Mouse (Mus musculus): ENCODE results near the gene Cpxm2. TPM values are rescaled to one million over a fixed set of nuclear protein-coding genes. Genes with fewer than 3 reads are reported as not detected.

Cpxm2 gene
- 0.37 and 0.61 TPM in 2 replicates for polyA plus RNA-seq (2015; fragmentation: Nextera tagmentation; extraction: Ambion mirVana)

DNA sequence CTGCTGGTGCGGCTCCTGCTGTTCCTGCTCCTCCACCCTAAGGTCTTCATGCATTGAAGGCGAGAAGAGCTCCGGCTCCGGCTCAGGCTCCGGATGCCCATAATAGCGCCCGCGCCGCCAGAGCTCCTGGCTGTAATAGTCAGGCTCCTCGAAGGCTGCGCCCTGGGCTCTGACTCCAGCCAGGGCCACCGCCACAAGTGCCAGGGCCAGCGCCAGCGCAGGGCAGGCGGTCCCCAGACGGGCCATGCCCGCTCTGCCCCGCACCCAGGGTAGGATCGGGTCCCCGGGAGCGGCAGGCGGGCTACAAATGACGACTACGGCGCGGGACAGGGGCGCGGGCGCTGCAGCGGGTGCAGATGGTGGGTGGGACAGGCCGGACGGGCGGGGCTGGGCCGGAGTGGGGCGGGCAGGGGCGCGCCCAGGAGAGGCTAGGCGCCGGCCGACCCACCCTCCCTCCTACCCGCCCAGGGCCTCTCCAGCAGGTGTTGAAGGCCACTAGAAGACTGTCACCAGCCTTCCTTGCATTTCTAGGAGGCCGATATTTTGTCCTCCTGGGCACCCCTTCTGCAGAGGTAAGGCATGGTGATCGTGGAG, at the start of gene Cpxm2:
Gene Cpxm2 (minus strand): TSS at position 372 of the 594 bp plus-strand sequence.
- Histone ChIP-seq H3K27ac (ENCODE audit: low read length) (no peak within 1 kb of the TSS), H3K9me3 (ENCODE audit: low read length) (no peaks in the 10 kb centered on the region), H3K4me1 (ENCODE audit: insufficient read depth, low read depth, low read length) (no peaks in the 10 kb centered on the region), H3K36me3 (ENCODE audit: insufficient read depth, low read length) (no peaks in the 10 kb centered on the region), H3K4me3 (ENCODE audit: low read depth, low read length) (peak within 1 kb of the TSS; percentile 14; the same call in 1 of the 2 replicates), H3K9ac (replicated peaks; ENCODE audit: low read depth) (no peak within 1 kb of the TSS), H3K4me2 (replicated peaks; ENCODE audit: low read depth, low read length) (peak within 1 kb of the TSS; percentile 57), H3K27me3 (replicated peaks; ENCODE audit: insufficient read depth, low read length) (peaks cover 8% of the 10 kb centered on the region; the same call in 1 of the 2 replicates)
- 4% methylated on average over 36 of the region's 43 CpGs for WGBS
- DNase-seq (ENCODE audit: low spot score) (no peak), ATAC-seq (peak; percentile 23; the same call in 1 of the 2 replicates)
- TF ChIP-seq CTCF (IDR thresholded peaks at IDR 0.05): no peak
- no peak for TF ChIP-seq EP300 (IDR thresholded peaks at IDR 0.05)

DNA sequence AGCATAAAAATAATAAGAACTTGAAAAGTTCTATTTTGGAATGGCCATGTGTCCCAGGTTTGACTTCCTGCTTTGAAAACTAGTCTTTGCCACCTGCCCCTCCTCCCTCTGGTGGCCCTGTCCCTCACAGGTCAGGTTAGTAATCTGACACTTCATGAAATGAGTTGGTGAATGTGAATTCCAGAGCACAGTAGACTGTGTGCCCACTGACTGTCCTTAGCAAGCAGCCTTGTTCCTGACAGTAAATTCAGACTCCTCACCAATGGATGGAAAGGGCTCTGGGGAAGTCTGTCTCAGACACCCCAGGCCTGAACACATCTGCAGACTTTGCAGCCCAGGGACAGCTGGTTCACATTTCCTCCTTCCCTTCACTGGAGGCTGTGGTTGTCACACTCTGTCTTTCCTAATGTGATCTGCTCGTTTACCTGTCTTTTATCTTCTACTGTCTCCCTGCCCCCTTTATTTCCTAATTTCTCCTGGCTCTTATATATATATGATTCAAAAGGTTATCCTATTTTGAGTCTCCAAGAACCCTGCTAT, 49.6 kb upstream of the Cpxm2 start:
- no peak overlapping the region for H3K4me3 ChIP-seq (ENCODE audit: low read depth, low read length)
- H3K27ac ChIP-seq (ENCODE audit: low read length): no peak overlapping the region
- H3K27me3 ChIP-seq (replicated peaks; ENCODE audit: insufficient read depth, low read length): no peaks in the 10 kb centered on the region
- ATAC-seq (no peak), DNase-seq (ENCODE audit: low spot score) (no peak)
- no peak overlapping the region for H3K9ac ChIP-seq (replicated peaks; ENCODE audit: low read depth)
- no peaks in the 10 kb centered on the region for H3K4me1 ChIP-seq (ENCODE audit: insufficient read depth, low read depth, low read length)
- TF ChIP-seq CTCF (IDR thresholded peaks at IDR 0.05): no peak
- no peak for TF ChIP-seq EP300 (IDR thresholded peaks at IDR 0.05)
- WGBS: 8% methylated on average over 1 of the region's 1 CpGs
- H3K9me3 ChIP-seq (ENCODE audit: low read length): no peaks in the 10 kb centered on the region
- no peak overlapping the region for H3K4me2 ChIP-seq (replicated peaks; ENCODE audit: low read depth, low read length)
- H3K36me3 ChIP-seq (ENCODE audit: insufficient read depth, low read length): no peaks in the 10 kb centered on the region

DNA sequence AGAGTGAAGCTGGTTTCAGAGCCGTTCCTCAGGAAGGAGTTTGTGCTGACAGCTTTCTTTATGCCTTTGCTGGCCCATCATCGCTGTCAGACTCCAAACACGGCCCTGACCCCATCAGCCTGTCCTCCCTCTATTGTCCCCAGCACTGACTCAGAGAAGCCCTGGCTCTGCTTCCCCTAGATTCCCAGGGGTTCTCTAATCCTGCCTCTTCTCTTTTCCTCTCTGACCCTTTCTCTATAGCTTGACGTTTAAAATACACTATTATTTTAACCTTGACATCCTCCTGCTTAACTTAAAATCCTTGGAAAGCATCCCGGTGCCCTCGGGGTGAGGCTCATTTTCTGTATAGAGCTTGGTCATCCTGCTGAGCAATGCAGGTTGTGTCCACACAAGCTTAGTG, 45.1 kb upstream of the Cpxm2 start:
- H3K9me3 ChIP-seq (ENCODE audit: low read length): no peaks in the 10 kb centered on the region
- DNase-seq (ENCODE audit: low spot score): no peak
- H3K36me3 ChIP-seq (ENCODE audit: insufficient read depth, low read length): no peaks in the 10 kb centered on the region
- TF ChIP-seq CTCF (IDR thresholded peaks at IDR 0.05) (no peak), EP300 (IDR thresholded peaks at IDR 0.05) (no peak)
- H3K27ac ChIP-seq (ENCODE audit: low read length): no peak overlapping the region
- WGBS: 43% methylated on average over 6 of the region's 6 CpGs
- no peaks in the 10 kb centered on the region for H3K27me3 ChIP-seq (replicated peaks; ENCODE audit: insufficient read depth, low read length)
- H3K4me2 ChIP-seq (replicated peaks; ENCODE audit: low read depth, low read length): no peak overlapping the region
- no peaks in the 10 kb centered on the region for H3K4me1 ChIP-seq (ENCODE audit: insufficient read depth, low read depth, low read length)
- no peak overlapping the region for H3K9ac ChIP-seq (replicated peaks; ENCODE audit: low read depth)
- H3K4me3 ChIP-seq (ENCODE audit: low read depth, low read length): no peak overlapping the region
- ATAC-seq: no peak

DNA sequence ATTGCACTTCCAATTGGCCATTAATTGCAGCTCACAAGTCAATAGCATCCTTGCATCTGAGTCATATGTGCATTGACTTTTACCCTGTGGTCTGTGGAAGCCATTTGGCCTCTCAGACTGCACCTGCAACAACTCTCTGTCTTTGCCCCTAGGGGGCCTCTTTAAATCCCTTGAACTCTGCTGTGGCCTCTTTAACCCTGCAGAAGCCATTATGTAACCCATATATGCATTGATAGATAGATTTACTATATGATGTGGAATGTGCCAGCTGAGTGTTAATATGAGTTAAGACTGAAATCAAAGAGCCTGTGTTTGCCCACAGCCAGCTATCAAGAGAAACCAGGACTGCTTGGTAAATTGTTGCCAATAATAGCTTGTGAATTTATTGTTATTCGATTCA, 44.3 kb upstream of the Cpxm2 start:
- TF ChIP-seq EP300 (IDR thresholded peaks at IDR 0.05) (no peak), CTCF (IDR thresholded peaks at IDR 0.05) (peak; percentile 8; the same call in 1 of the 2 replicates)
- Histone ChIP-seq H3K4me2 (replicated peaks; ENCODE audit: low read depth, low read length) (no peak overlapping the region), H3K27ac (ENCODE audit: low read length) (no peak overlapping the region), H3K4me3 (ENCODE audit: low read depth, low read length) (no peak overlapping the region), H3K4me1 (ENCODE audit: insufficient read depth, low read depth, low read length) (no peaks in the 10 kb centered on the region), H3K9me3 (ENCODE audit: low read length) (no peaks in the 10 kb centered on the region), H3K36me3 (ENCODE audit: insufficient read depth, low read length) (no peaks in the 10 kb centered on the region), H3K9ac (replicated peaks; ENCODE audit: low read depth) (no peak overlapping the region), H3K27me3 (replicated peaks; ENCODE audit: insufficient read depth, low read length) (no peaks in the 10 kb centered on the region)
- ATAC-seq (no peak), DNase-seq (ENCODE audit: low spot score) (no peak)
- 92% methylated on average over 1 of the region's 1 CpGs for whole genome bisulfite sequencing

DNA sequence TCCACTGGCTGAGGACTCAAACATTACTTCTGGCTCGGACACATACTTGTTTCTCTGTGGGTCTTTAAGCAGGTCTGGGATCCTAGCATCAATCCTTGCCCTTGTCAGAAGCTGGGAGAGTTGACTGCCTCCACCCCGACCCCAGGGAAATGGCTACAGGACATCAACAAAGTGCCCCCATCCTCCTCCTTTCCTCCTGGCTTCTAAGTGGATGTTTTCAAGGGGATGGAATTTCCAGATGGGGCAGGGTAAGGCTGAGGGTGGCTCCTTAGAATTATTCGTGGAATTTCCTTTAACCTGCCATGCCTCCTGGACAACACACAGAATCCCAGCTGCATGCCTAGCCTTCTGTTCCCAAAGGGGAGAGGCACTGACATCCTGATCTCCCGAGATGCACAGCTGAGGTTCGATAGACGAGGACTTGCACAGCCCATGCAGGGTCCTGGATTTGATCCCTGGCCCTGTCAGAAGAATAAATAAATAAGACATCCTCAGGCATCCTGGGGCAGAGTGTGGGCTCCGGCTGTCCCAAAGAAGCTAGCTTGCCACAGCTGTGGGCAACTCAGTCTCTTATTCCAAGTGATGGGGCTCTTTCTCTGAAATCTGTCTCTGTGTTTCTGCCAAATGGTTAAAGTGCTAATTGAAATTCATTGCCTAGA, 43.4 kb upstream of the Cpxm2 start:
- no peaks in the 10 kb centered on the region for H3K4me1 ChIP-seq (ENCODE audit: insufficient read depth, low read depth, low read length)
- no peak overlapping the region for H3K4me2 ChIP-seq (replicated peaks; ENCODE audit: low read depth, low read length)
- no peak overlapping the region for H3K27ac ChIP-seq (ENCODE audit: low read length)
- H3K27me3 ChIP-seq (replicated peaks; ENCODE audit: insufficient read depth, low read length): no peaks in the 10 kb centered on the region
- no peaks in the 10 kb centered on the region for H3K9me3 ChIP-seq (ENCODE audit: low read length)
- ATAC-seq (no peak), DNase-seq (ENCODE audit: low spot score) (no peak)
- no peaks in the 10 kb centered on the region for H3K36me3 ChIP-seq (ENCODE audit: insufficient read depth, low read length)
- TF ChIP-seq EP300 (IDR thresholded peaks at IDR 0.05): no peak
- TF ChIP-seq CTCF (IDR thresholded peaks at IDR 0.05): no peak
- no peak overlapping the region for H3K4me3 ChIP-seq (ENCODE audit: low read depth, low read length)
- WGBS: 12% methylated on average over 7 of the region's 7 CpGs
- H3K9ac ChIP-seq (replicated peaks; ENCODE audit: low read depth): no peak overlapping the region

DNA sequence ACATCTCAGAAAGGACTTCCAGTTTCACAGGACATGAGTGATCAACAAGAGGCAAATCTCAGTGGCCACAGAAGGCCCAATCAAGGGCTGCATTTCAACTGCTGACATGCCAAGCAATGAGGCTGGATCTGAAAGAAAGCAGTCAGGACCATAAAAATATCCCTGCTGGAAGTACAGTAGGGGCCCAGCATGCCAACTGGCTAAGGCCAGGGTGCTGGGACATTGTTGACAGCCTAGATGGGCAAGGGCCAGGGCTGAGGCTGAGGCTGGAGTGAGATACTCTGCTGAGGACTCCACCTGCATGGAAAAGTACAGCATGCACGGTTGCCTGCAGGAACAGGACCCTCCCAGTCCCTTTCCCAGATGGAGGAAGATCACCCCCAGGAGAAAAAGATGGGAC, 42.0 kb upstream of the Cpxm2 start:
- H3K4me2 ChIP-seq (replicated peaks; ENCODE audit: low read depth, low read length): no peak overlapping the region
- H3K4me1 ChIP-seq (ENCODE audit: insufficient read depth, low read depth, low read length): no peaks in the 10 kb centered on the region
- H3K4me3 ChIP-seq (ENCODE audit: low read depth, low read length): no peak overlapping the region
- no peaks in the 10 kb centered on the region for H3K27me3 ChIP-seq (replicated peaks; ENCODE audit: insufficient read depth, low read length)
- no peak overlapping the region for H3K9ac ChIP-seq (replicated peaks; ENCODE audit: low read depth)
- no peak overlapping the region for H3K27ac ChIP-seq (ENCODE audit: low read length)
- H3K9me3 ChIP-seq (ENCODE audit: low read length): no peaks in the 10 kb centered on the region
- DNase-seq (ENCODE audit: low spot score): no peak
- 87% methylated on average over 1 of the region's 1 CpGs for WGBS
- H3K36me3 ChIP-seq (ENCODE audit: insufficient read depth, low read length): no peaks in the 10 kb centered on the region
- ATAC-seq: no peak
- no peak for TF ChIP-seq EP300 (IDR thresholded peaks at IDR 0.05)
- TF ChIP-seq CTCF (IDR thresholded peaks at IDR 0.05): no peak

All from lung, postnatal 0 days (tissue).